Mouse (Mus musculus) midbrain, postnatal 0 days (tissue): ENCODE measurements around the gene Sorcs2. TPM values are rescaled to one million over a fixed set of nuclear protein-coding genes. Genes with fewer than 3 reads are reported as not detected.

Experiments
- ATAC-seq: fragments of 200-750 bp; cut with Nextera tagmentation; 2 replicates; pipeline ENCODE4 v1.8.0; 2017; ENCODE audit warnings: moderate number of reproducible peaks, mild to moderate bottlenecking, moderate TSS enrichment, moderate library complexity; ENCODE audit not compliant: low FRiP score
- DNase-seq: peaks from one replicate; pipeline ENCODE4 v3.0.0-alpha.2; 2015; ENCODE audit warnings: low spot score
- H3K27ac ChIP-seq: fragments of 300-500 bp; sonication (generic); 2 replicates; pipeline ENCODE4 v1.5.1; 2014; ENCODE audit warnings: low read depth, mild to moderate bottlenecking, low read length, mixed read lengths
- H3K27me3 ChIP-seq: fragments of 300-500 bp; sonication (generic); 2 replicates; pipeline ENCODE4 v1.6.1; 2014; ENCODE audit warnings: low read length, control low read depth, mixed read lengths; ENCODE audit not compliant: insufficient read depth
- H3K36me3 ChIP-seq: fragments of 300-500 bp; sonication (generic); 2 replicates; pipeline ENCODE4 v1.6.1; 2014; ENCODE audit warnings: low read length, control low read depth, mixed read lengths; ENCODE audit not compliant: insufficient read depth
- H3K4me1 ChIP-seq: fragments of 300-500 bp; sonication (generic); 2 replicates; pipeline ENCODE4 v1.6.1; 2014; ENCODE audit warnings: mild to moderate bottlenecking, control low read depth, antibody characterized with exemption, low read length, mixed read lengths; ENCODE audit not compliant: insufficient read depth
- H3K4me2 ChIP-seq: fragments of 300-500 bp; sonication (generic); 2 replicates; pipeline ENCODE4 v1.6.1; 2014; ENCODE audit warnings: low read depth, mild to moderate bottlenecking, low read length, mixed read lengths; ENCODE audit not compliant: poor library complexity, severe bottlenecking
- H3K4me3 ChIP-seq: fragments of 300-500 bp; sonication (generic); 2 replicates; pipeline ENCODE4 v1.5.1; 2014; ENCODE audit warnings: low read depth, mild to moderate bottlenecking, low read length, moderate library complexity
- H3K9ac ChIP-seq: fragments of 300-500 bp; sonication (generic); replicated peaks from 2 replicates; pipeline ENCODE4 v1.6.1; 2014; ENCODE audit warnings: mild to moderate bottlenecking, low read length, moderate library complexity, mixed read lengths; ENCODE audit not compliant: poor library complexity, severe bottlenecking
- H3K9me3 ChIP-seq: fragments of 300-500 bp; sonication (generic); 2 replicates; pipeline ENCODE4 v1.6.1; 2016; ENCODE audit warnings: low read length, control low read depth
- CTCF ChIP-seq: IDR thresholded peaks from 2 replicates; pipeline ENCODE4 v1.5.1; 2016; ENCODE audit warnings: antibody characterized with exemption, mild to moderate bottlenecking
- WGBS: fragments of 180-500 bp; shearing (Covaris S2); extraction: QIAGEN DNeasy Blood & Tissue Kit; methylation state at CpG from one replicate; pipeline ENCODE4 v1.1.7; 2014; 5-methylcytosine and 5-hydroxymethylcytosine counted together
- polyA plus RNA-seq: library from polyadenylated mRNA; unstranded; fragments of >200 nt; fragmentation: Nextera tagmentation; extraction: Ambion mirVana; gene quantifications from 2 replicates; pipeline ENCODE4 v1.2.1, GENCODE M21; 2015
- total RNA-seq: library from RNA; depleted of rRNA; stranded (reverse); fragments of >200 nt; gene quantifications from 2 replicates; pipeline ENCODE4 v1.2.3, GENCODE M21; 2014

Sorcs2 gene
- total and polyA plus RNA-seq, 2 experiments from 2014 or later: 16.1 to 49.2 TPM

DNA sequence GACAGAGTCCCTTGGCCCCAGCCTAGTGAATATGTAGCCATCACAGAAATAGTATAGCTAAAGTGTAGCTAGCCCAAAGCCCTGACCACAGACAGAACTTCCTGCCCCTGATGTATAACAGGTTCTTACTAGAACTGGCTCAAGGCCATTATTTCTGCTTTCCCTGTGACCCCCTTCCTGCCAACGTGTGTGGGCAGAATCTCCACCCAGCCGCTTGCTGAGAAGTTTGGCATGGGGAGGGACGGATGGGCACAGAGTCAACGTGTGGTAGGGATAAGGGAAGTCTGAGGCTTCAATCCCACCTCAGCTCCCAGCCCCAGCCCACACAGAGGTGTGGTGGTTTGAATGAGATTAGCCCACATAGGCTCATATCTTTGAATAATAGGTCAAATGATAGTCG lies 26.2 kb downstream of the Sorcs2 start:
- TF ChIP-seq CTCF: no peak
- DNase-seq (no peak), ATAC-seq (no peak)
- Histone ChIP-seq H3K9me3 (no peaks in the 10 kb centered on the region), H3K27ac (no peak overlapping the region), H3K36me3 (no peaks in the 10 kb centered on the region), H3K9ac (no peak overlapping the region), H3K4me2 (no peak overlapping the region), H3K27me3 (no peaks in the 10 kb centered on the region), H3K4me1 (peaks cover 9% of the 10 kb centered on the region; the same call in 1 of the 2 replicates), H3K4me3 (no peak overlapping the region)
- WGBS: 79% methylated on average over 5 of the region's 5 CpGs

DNA sequence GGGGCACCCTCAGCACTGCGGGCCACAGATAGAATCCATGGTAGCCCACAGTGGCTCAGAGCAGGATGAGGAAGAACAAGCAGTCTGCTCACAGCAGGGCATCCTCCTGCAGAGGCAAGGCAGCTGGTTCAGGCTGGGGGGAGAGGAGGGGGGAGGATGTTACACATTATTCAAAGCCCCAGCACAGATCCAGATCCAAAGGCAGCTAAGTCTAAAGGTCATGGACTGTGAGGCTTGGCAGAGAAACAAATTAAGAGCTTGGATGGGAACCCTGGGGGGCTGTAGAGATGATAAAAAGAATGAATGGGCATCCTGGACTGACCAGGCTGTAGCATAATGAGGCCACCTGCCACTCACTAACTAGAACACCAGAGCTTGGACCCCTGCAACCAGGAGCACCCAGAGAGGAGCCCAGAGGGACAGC lies 28.7 kb downstream of the Sorcs2 start:
- TF ChIP-seq CTCF: no peak
- WGBS: 11% methylated on average over 1 of the region's 1 CpGs
- H3K36me3 ChIP-seq: no peaks in the 10 kb centered on the region
- H3K4me3 ChIP-seq: no peak overlapping the region
- DNase-seq: peak; percentile 53
- ATAC-seq: peak; percentile 29; the same call in 1 of the 2 replicates
- no peaks in the 10 kb centered on the region for H3K27me3 ChIP-seq
- H3K27ac ChIP-seq: no peak overlapping the region
- peaks cover 9% of the 10 kb centered on the region; the same call in 1 of the 2 replicates for H3K4me1 ChIP-seq
- no peaks in the 10 kb centered on the region for H3K9me3 ChIP-seq
- no peak overlapping the region for H3K4me2 ChIP-seq
- no peak overlapping the region for H3K9ac ChIP-seq

- 77% methylated on average over 7 of the region's 7 CpGs for WGBS
- no peaks in the 10 kb centered on the region for H3K36me3 ChIP-seq
- H3K4me2 ChIP-seq: no peak overlapping the region
- H3K4me3 ChIP-seq: no peak overlapping the region
- no peaks in the 10 kb centered on the region for H3K9me3 ChIP-seq
- no peak overlapping the region for H3K9ac ChIP-seq
- no peaks in the 10 kb centered on the region for H3K27me3 ChIP-seq
- no peak for TF ChIP-seq CTCF
- no peak overlapping the region for H3K27ac ChIP-seq
- no peak for DNase-seq
- ATAC-seq: no peak
- peaks cover 9% of the 10 kb centered on the region; the same call in 1 of the 2 replicates for H3K4me1 ChIP-seq
Observed at GRCm38 (mm10) chr5:36368511-36369135, 29.3 kb downstream of the Sorcs2 start.

DNA sequence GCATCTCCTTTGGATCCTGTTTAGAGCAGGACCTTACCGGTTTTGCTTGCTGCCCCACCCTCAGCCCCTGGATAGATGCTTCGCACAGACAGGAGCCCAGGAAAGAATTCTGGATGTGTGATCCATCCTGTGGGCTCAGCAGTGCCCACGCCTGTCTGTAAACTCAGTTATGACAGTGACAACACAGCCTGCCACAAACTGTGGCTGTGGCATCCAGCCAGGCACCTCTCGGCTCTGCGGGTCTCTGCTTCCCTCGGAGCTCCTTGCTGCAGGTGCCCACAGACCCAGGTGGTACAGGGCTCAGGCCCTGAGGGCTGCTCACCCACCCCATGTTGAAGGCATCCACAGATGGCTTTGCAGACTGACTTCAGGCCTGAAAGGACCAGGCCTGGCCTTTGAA lies 30.0 kb downstream of the Sorcs2 start:
- Histone ChIP-seq H3K9me3 (no peaks in the 10 kb centered on the region), H3K4me2 (no peak overlapping the region), H3K36me3 (no peaks in the 10 kb centered on the region), H3K4me1 (peaks cover 9% of the 10 kb centered on the region; the same call in 1 of the 2 replicates), H3K27ac (no peak overlapping the region), H3K4me3 (no peak overlapping the region), H3K9ac (no peak overlapping the region), H3K27me3 (no peaks in the 10 kb centered on the region)
- 78% methylated on average over 6 of the region's 6 CpGs for WGBS
- no peak for TF ChIP-seq CTCF
- DNase-seq: no peak
- ATAC-seq: no peak

- Histone ChIP-seq H3K36me3 (no peaks in the 10 kb centered on the region), H3K4me3 (no peak overlapping the region), H3K9ac (no peak overlapping the region), H3K27ac (no peak overlapping the region), H3K4me2 (no peak overlapping the region), H3K9me3 (no peaks in the 10 kb centered on the region), H3K4me1 (peaks cover 9% of the 10 kb centered on the region; the same call in 1 of the 2 replicates), H3K27me3 (no peaks in the 10 kb centered on the region)
- no peak for TF ChIP-seq CTCF
- 81% methylated on average over 3 of the region's 3 CpGs for WGBS
- DNase-seq (no peak), ATAC-seq (no peak)
Observed at GRCm38 (mm10) chr5:36367181-36367610, 30.7 kb downstream of the Sorcs2 start.

DNA sequence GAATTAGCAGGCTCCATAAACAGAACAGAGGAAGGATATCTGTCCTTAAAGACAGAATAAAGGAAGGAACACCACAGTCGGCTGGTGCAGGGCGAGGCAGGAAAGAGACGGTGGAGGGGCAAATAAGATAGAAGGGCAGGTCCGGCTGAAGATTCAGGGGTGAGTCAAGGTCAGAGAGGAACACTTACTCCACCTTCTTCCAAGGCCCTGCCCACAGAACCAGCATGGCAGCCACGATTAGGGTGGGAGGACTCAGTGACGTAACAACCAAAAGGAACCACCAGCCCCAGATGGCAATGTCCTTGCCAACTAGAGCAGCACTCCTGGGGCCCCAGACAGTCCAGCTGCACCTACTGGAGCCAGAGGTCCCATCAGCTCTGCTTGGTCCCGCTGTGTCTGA lies 36.2 kb downstream of the Sorcs2 start:
- Histone ChIP-seq H3K4me1 (no peaks in the 10 kb centered on the region), H3K4me3 (no peak overlapping the region), H3K27ac (no peak overlapping the region), H3K36me3 (no peaks in the 10 kb centered on the region), H3K27me3 (no peaks in the 10 kb centered on the region), H3K9me3 (no peaks in the 10 kb centered on the region), H3K4me2 (no peak overlapping the region), H3K9ac (no peak overlapping the region)
- no peak for DNase-seq
- ATAC-seq: no peak
- WGBS: 89% methylated on average over 7 of the region's 7 CpGs
- TF ChIP-seq CTCF: no peak
